ENCODE assay signal across 23 mouse cellular contexts in the genomic region with DNA sequence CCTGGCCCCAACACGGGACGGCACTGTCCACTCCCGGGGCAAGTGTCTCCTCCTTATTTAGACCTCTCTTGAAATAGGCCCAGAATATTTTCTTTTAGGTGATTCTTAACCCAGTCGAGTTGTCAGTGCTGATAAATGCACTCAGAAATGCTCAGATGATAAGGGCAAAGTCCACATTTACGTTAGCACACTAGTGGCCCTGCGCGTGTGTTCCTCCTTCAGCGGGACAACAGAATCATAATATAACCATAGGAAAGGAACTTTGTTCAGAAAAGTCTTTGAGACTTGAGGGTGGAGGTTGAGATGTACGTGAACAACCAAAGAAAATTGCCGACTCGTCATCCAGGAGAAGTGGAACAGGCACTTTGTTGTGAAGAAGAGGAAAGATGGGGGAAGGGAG.
DNase-seq lines count a peak whose midpoint lies in the region; ATAC-seq and TF ChIP-seq lines count a peak whose summit lies in the region.
"Had no signal": no experiment of that assay in that cellular context is flagged by ENCODE, and none has a peak within 500 bp of the region (broad histone marks: within the 10 kb centered on the region; RNA-seq: fewer than 3 reads in every experiment).

No protein-coding gene starts in this region.

- DNase-seq in ES-E14 (ENCODE audit: low read depth, low spot score) = no peak
- no peak for DNase-seq in left cerebral cortex, adult 9 months (ENCODE audit: low spot score in 2 of 2)
- no peak for DNase-seq in embryo, embryonic 10.5 days (ENCODE audit: low spot score)
- DNase-seq in embryo, embryonic 11 days = no peak
- DNase-seq: adrenal gland, adult 2 months; adrenal gland, adult 8-10 months; adrenal gland, postnatal 10 days; adrenal gland, postnatal 14 days; adrenal gland, postnatal 25 days; adrenal gland, postnatal 36 days; B cell, adult 2 months; cerebellum, adult 11 months; cerebellum, adult 11-12 months; cerebellum, adult 18-20 months had no signal

- H3K27ac ChIP-seq in ES-E14 (ENCODE audit: insufficient read depth, low read depth, low read length, poor library complexity, severe bottlenecking) = no peak overlapping the region
- H3K27ac ChIP-seq in intestine, embryonic 15.5 days = no peak overlapping the region
- peak overlapping the region; percentile 25; the same call in 1 of the 2 replicates for H3K27ac ChIP-seq in intestine, embryonic 16.5 days (ENCODE audit: low read length)
- peak overlapping the region; percentile 65 for H3K27ac ChIP-seq in intestine, postnatal 0 days (ENCODE audit: low read depth, low read length)
- no peak overlapping the region for H3K27ac ChIP-seq in midbrain, embryonic 15.5 days

- H3K9ac ChIP-seq in ES-E14 (ENCODE audit: insufficient read depth, low read depth, low read length, poor library complexity, severe bottlenecking) = no peak overlapping the region
- H3K9ac ChIP-seq in intestine, embryonic 15.5 days = no peak overlapping the region
- H3K9ac ChIP-seq in intestine, embryonic 16.5 days (ENCODE audit: low read depth, low read length) = no peak overlapping the region
- no peak overlapping the region for H3K9ac ChIP-seq in intestine, postnatal 0 days (ENCODE audit: low read depth, low read length)
- H3K9ac ChIP-seq in midbrain, embryonic 15.5 days = no peak overlapping the region

- H3K27me3 ChIP-seq in intestine, embryonic 15.5 days (replicated peaks) = no peaks in the 10 kb centered on the region
- H3K27me3 ChIP-seq in intestine, embryonic 16.5 days (replicated peaks; ENCODE audit: control insufficient read depth, insufficient read depth, low read length) = no peaks in the 10 kb centered on the region
- H3K27me3 ChIP-seq in intestine, postnatal 0 days (replicated peaks; ENCODE audit: control insufficient read depth, insufficient read depth, low read length) = no peaks in the 10 kb centered on the region
- no peaks in the 10 kb centered on the region for H3K27me3 ChIP-seq in midbrain, embryonic 15.5 days (replicated peaks)
- H3K27me3 ChIP-seq: CH12.LX had no signal

- no peak overlapping the region for H3K4me2 ChIP-seq in intestine, embryonic 15.5 days (replicated peaks)
- no peak overlapping the region for H3K4me2 ChIP-seq in intestine, embryonic 16.5 days (ENCODE audit: low read depth, low read length)
- 0 out of 2 replicates have a peak overlapping the region, but pooled peaks have one; percentile 10 for H3K4me2 ChIP-seq in intestine, postnatal 0 days (replicated peaks; ENCODE audit: low read depth)
- H3K4me2 ChIP-seq in midbrain, embryonic 15.5 days = no peak overlapping the region

- in situ Hi-C loops in ES-E14 (cut with MboI; ENCODE audit: low sequenced_read_pairs in 2 of 2, unreplicated experiment in 2 of 2) = no loop called here

- H3K36me3 ChIP-seq in ES-E14 (ENCODE audit: control insufficient read depth, insufficient read depth, low read length, poor library complexity, severe bottlenecking) = no peaks in the 10 kb centered on the region
- no peaks in the 10 kb centered on the region for H3K36me3 ChIP-seq in intestine, embryonic 15.5 days
- no peaks in the 10 kb centered on the region for H3K36me3 ChIP-seq in intestine, embryonic 16.5 days (ENCODE audit: control insufficient read depth, insufficient read depth, low read length)
- H3K36me3 ChIP-seq in intestine, postnatal 0 days (ENCODE audit: control insufficient read depth, insufficient read depth) = no peaks in the 10 kb centered on the region
- no peaks in the 10 kb centered on the region for H3K36me3 ChIP-seq in midbrain, embryonic 15.5 days (replicated peaks)
- H3K36me3 ChIP-seq: G1E had no signal

- no peak for TF ChIP-seq CTCF in intestine, postnatal 0 days (IDR thresholded peaks at IDR 0.05; ENCODE audit: low read depth)

- 78% methylated on average over 11 of the region's 11 CpGs for WGBS in intestine, embryonic 15.5 days
- WGBS in intestine, embryonic 16.5 days = 67% methylated on average over 11 of the region's 11 CpGs
- WGBS in intestine, postnatal 0 days = 41% methylated on average over 11 of the region's 11 CpGs
- WGBS in midbrain, embryonic 15.5 days = 87% methylated on average over 11 of the region's 11 CpGs

- peak; percentile 72 for ATAC-seq in intestine, embryonic 15.5 days
- peak; percentile 67 for ATAC-seq in intestine, embryonic 16.5 days
- ATAC-seq in intestine, postnatal 0 days = peak; percentile 82
- ATAC-seq in midbrain, embryonic 15.5 days (replicated peaks) = no peak
- ATAC-seq: activated CD4-positive, CD25-positive, alpha-beta regulatory T cell, adult 4 months; CD4-positive, CD25-positive, alpha-beta regulatory T cell, adult 4 months; Patski had no signal

- no peaks in the 10 kb centered on the region for H3K9me3 ChIP-seq in ES-E14 (ENCODE audit: control insufficient read depth, insufficient read depth, low read depth, low read length)
- no peaks in the 10 kb centered on the region for H3K9me3 ChIP-seq in intestine, embryonic 15.5 days
- no peaks in the 10 kb centered on the region for H3K9me3 ChIP-seq in intestine, embryonic 16.5 days (ENCODE audit: control insufficient read depth, low read length)
- H3K9me3 ChIP-seq in intestine, postnatal 0 days (ENCODE audit: control insufficient read depth) = no peaks in the 10 kb centered on the region
- no peaks in the 10 kb centered on the region for H3K9me3 ChIP-seq in midbrain, embryonic 15.5 days

- no peaks in the 10 kb centered on the region for H3K4me1 ChIP-seq in ES-E14 (ENCODE audit: control insufficient read depth in 2 of 2, insufficient read depth in 2 of 2, low read length in 2 of 2, poor library complexity in 1 of 2)
- peaks cover 3% of the 10 kb centered on the region; the same call in 1 of the 2 replicates for H3K4me1 ChIP-seq in intestine, embryonic 15.5 days (replicated peaks)
- H3K4me1 ChIP-seq in intestine, embryonic 16.5 days (ENCODE audit: control insufficient read depth, insufficient read depth, low read length) = peaks cover 6% of the 10 kb centered on the region; the same call in 1 of the 2 replicates
- 0 out of 2 replicates have a peak, but pooled peaks cover 2% of the 10 kb centered on the region for H3K4me1 ChIP-seq in intestine, postnatal 0 days (replicated peaks; ENCODE audit: control insufficient read depth, insufficient read depth, low read length)
- no peaks in the 10 kb centered on the region for H3K4me1 ChIP-seq in midbrain, embryonic 15.5 days

- no peak overlapping the region for H3K4me3 ChIP-seq in ES-E14 (ENCODE audit: insufficient read depth in 1 of 2, low read depth in 1 of 2, low read length in 2 of 2, poor library complexity in 1 of 2, severe bottlenecking in 1 of 2)
- no peak overlapping the region for H3K4me3 ChIP-seq in intestine, embryonic 15.5 days (replicated peaks)
- no peak overlapping the region for H3K4me3 ChIP-seq in intestine, embryonic 16.5 days (ENCODE audit: low read length)
- no peak overlapping the region for H3K4me3 ChIP-seq in intestine, postnatal 0 days (ENCODE audit: low read depth, low read length)
- no peak overlapping the region for H3K4me3 ChIP-seq in midbrain, embryonic 15.5 days

TF ChIP-seq in ES-E14, 5 proteins besides CTCF, POLR2A, EP300 and RAD21:
- TF ChIP-seq ZNF384 (IDR thresholded peaks at IDR 0.05; ENCODE audit: low read depth, low read length) (no peak), CHD2 (IDR thresholded peaks at IDR 0.05; ENCODE audit: low read depth, low read length) (no peak), ZC3H11A (IDR thresholded peaks at IDR 0.05; ENCODE audit: borderline replicate concordance, low read depth, low read length) (no peak), MAFK (IDR thresholded peaks at IDR 0.05; ENCODE audit: insufficient read depth, low read depth, low read length) (peak; percentile 20; the same call in 1 of the 2 replicates), HCFC1 (IDR thresholded peaks at IDR 0.05; ENCODE audit: borderline replicate concordance, insufficient read depth, low read length) (no peak)

Comparison
In these comparisons a context has a peak if more than half of its experiments do, and no peak if none do; other contexts are left out.
1. H3K27ac ChIP-seq: peak in intestine, embryonic 16.5 days (single experiment) and intestine, postnatal 0 days (single experiment); none in ES-E14 (single experiment), intestine, embryonic 15.5 days (single experiment) and midbrain, embryonic 15.5 days (single experiment).